In genomic region chr10:4632211-4632704, GRCm38 (mm10) we compare ENCODE assay signal across 11 mouse cellular contexts. TPM values are rescaled to one million over a fixed set of nuclear protein-coding genes. Genes with fewer than 3 reads are reported as not detected.
A peak's percentile ranks its signal among the peaks of the same experiment; 100 is the strongest.
DNase-seq lines count a peak whose midpoint lies in the region; ATAC-seq and TF ChIP-seq lines count a peak whose summit lies in the region.
"Had no signal": no experiment of that assay in that cellular context is flagged by ENCODE, and none has a peak within 500 bp of the region (broad histone marks: within the 10 kb centered on the region; RNA-seq: fewer than 3 reads in every experiment).

No protein-coding gene starts in this region.

- DNase-seq in spleen, adult 12 weeks (ENCODE audit: low spot score), result peak; percentile 8
- DNase-seq in spleen, postnatal 14 days (ENCODE audit: low spot score in 2 of 2), result no peak
- peak; percentile 37 for DNase-seq in thymus, postnatal 25 days
- no peak for DNase-seq in left cerebral cortex, adult 8-10 months (ENCODE audit: low spot score in 2 of 2)
- DNase-seq in lung, adult 2 months, result no peak
- no peak for DNase-seq in forebrain, embryonic 14.5 days (ENCODE audit: low spot score)
- DNase-seq: heart, adult 2 months had no signal

- H3K9me3 ChIP-seq in forebrain, embryonic 14.5 days (replicated peaks; ENCODE audit: control insufficient read depth, low read length), result no peaks in the 10 kb centered on the region
- H3K9me3 ChIP-seq: forebrain, embryonic 12.5 days; hindbrain, embryonic 13.5 days had no signal

- ATAC-seq in megakaryocyte, adult 5-6 weeks (ENCODE audit: poor library complexity, severe bottlenecking), result peak; percentile 91
- no peak for ATAC-seq in forebrain, embryonic 14.5 days

- TF ChIP-seq CTCF in lung, adult 2 months (IDR thresholded peaks at IDR 0.05; ENCODE audit: insufficient read depth, low read length), result no peak

- H3K4me3 ChIP-seq in brown adipose tissue, adult 24 weeks (ENCODE audit: insufficient read depth, low read depth, low read length), result peak overlapping the region; percentile 17; the same call in 1 of the 2 replicates
- H3K4me3 ChIP-seq in lung, adult 2 months (replicated peaks; ENCODE audit: extremely low read depth, low read depth, low read length), result no peak overlapping the region
- no peak overlapping the region for H3K4me3 ChIP-seq in forebrain, embryonic 14.5 days (ENCODE audit: low read depth, low read length)
- H3K4me3 ChIP-seq: forebrain, embryonic 12.5 days; heart, adult 2 months; hindbrain, embryonic 13.5 days had no signal

- no peaks in the 10 kb centered on the region for H3K4me1 ChIP-seq in brown adipose tissue, adult 24 weeks (ENCODE audit: control insufficient read depth, insufficient read depth, insufficient read length, low read length)
- no peaks in the 10 kb centered on the region for H3K4me1 ChIP-seq in lung, adult 2 months (ENCODE audit: control insufficient read depth, insufficient read depth, low read length)
- H3K4me1 ChIP-seq in forebrain, embryonic 14.5 days (ENCODE audit: control insufficient read depth, insufficient read depth, low read length), result no peaks in the 10 kb centered on the region
- H3K4me1 ChIP-seq: forebrain, embryonic 12.5 days; hindbrain, embryonic 13.5 days had no signal

- no peak overlapping the region for H3K9ac ChIP-seq in forebrain, embryonic 14.5 days (ENCODE audit: low read length)
- H3K9ac ChIP-seq: forebrain, embryonic 12.5 days; hindbrain, embryonic 13.5 days had no signal

- no peaks in the 10 kb centered on the region for H3K36me3 ChIP-seq in forebrain, embryonic 14.5 days (ENCODE audit: control insufficient read depth, insufficient read depth, low read length)
- H3K36me3 ChIP-seq: forebrain, embryonic 12.5 days; hindbrain, embryonic 13.5 days had no signal

- 72% methylated on average over 11 of the region's 11 CpGs for WGBS in lung, adult 2 months
- WGBS in forebrain, embryonic 14.5 days, result 85% methylated on average over 11 of the region's 11 CpGs

- TF ChIP-seq POLR2A in lung, adult 2 months (IDR thresholded peaks at IDR 0.05; ENCODE audit: borderline replicate concordance, extremely low read depth, low read depth, low read length), result no peak

- H3K4me2 ChIP-seq in forebrain, embryonic 14.5 days (ENCODE audit: low read length), result no peak overlapping the region
- H3K4me2 ChIP-seq: forebrain, embryonic 12.5 days; hindbrain, embryonic 13.5 days had no signal

- no peak overlapping the region for H3K27ac ChIP-seq in brown adipose tissue, adult 24 weeks (replicated peaks; ENCODE audit: low read depth, low read length)
- H3K27ac ChIP-seq in forebrain, embryonic 14.5 days (ENCODE audit: low read depth, low read length), result no peak overlapping the region
- H3K27ac ChIP-seq: forebrain, embryonic 12.5 days; heart, adult 2 months; hindbrain, embryonic 13.5 days had no signal

- no peaks in the 10 kb centered on the region for H3K27me3 ChIP-seq in forebrain, embryonic 14.5 days (replicated peaks; ENCODE audit: control insufficient read depth, insufficient read depth, low read length)
- H3K27me3 ChIP-seq: forebrain, embryonic 12.5 days; hindbrain, embryonic 13.5 days had no signal

RNA-seq across cellular contexts. Expression of gene Esr1, which starts 20.9 kb away (rescaled TPM):
- polyA plus RNA-seq in brown adipose tissue, adult 24 weeks (2012; ENCODE audit: insufficient read depth, insufficient read length, missing spikeins), result 11.3 and 13.3 TPM in 2 replicates
- total RNA-seq in megakaryocyte, adult 5-6 weeks (2015), result 3.9 and 4.0 TPM in 2 replicates
- 2.4 and 3.3 TPM in 2 replicates for total RNA-seq in megakaryocyte, adult 5-6 weeks (2017)
- 1 to 10 TPM; 1.6 to 3.8 (median 2.2) TPM for total RNA-seq in left cerebral cortex, adult 8-10 months (2022)
- polyA plus RNA-seq in lung, adult 2 months (2012; rRNA removed), result 1.2 and 1.5 TPM in 2 replicates
- 0.18 and 0.21 TPM in 2 replicates for polyA plus RNA-seq in forebrain, embryonic 14.5 days (2014; fragmentation: Nextera tagmentation; extraction: Ambion mirVana)

Comparison
In these comparisons a context has a peak if more than half of its experiments do, and no peak if none do; other contexts are left out.
1. DNase-seq: peak in spleen, adult 12 weeks (single experiment) and thymus, postnatal 25 days (single experiment); none in spleen, postnatal 14 days (0 of 2), left cerebral cortex, adult 8-10 months (0 of 2), lung, adult 2 months (single experiment) and forebrain, embryonic 14.5 days (single experiment).